Mouse (Mus musculus): ENCODE measurements around the gene Fra10ac1.

Fra10ac1 gene

DNA sequence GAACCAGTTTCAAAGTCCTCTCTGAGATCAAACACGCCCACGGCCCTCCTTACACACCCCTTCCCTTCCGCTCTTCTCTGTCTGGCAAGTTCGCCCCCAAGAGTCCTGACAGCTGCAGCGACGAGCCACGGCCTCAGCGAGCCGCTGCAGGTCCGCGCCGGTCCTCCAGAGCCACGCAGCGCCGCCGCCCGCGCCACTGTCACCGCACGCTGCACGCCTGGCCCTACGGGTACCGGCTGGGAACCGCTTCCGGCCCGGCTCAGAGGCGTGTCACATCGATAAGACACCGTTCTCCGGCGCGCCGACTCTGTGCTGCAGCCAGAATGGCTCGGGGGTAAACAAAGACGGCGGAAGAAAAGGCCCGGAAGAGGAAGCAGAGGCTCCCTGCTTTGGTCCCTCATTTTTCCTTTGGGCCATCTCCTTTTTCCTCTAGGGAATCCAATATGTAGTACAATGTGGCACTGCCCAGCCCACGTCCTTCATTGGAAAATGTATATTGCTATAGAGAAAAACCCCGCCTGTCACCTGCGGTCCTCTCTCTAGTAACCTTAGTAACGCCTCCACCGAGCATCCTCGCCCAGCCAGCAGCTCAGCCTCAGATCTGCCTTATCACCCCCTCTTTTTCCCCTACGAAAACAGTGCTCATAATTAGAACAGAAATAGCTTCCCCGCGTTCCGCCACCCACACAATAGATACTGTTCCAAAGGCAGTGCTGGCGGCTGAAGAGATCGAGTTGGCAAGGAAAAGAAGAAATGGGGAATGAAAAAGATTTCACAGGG lies at the start of gene Fra10ac1:
Gene Fra10ac1 (minus strand): TSS at position 252 of the 780 bp plus-strand sequence.
- peak; percentile 96 for DNase-seq

DNA sequence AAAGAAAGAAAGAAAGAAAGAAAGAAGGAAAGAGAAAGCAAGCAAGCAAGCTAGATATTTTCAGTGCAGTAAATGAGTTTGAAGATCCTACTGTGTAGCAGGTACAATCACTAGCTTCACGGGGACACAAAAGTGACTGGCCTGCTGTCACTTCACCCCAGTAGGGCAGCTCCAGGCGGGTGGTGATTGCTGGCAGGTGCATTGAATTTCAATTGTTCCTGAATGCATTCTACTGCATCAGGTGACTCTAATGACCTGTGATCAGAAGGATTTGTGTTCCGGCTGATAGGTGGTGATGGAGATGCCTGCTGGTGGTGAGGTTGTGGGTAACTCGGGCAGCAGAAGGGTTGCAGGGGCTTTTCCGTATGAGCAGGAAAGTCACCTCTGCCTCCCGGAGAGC lies 47.1 kb upstream of the Fra10ac1 start:
- DNase-seq: no peak

DNA sequence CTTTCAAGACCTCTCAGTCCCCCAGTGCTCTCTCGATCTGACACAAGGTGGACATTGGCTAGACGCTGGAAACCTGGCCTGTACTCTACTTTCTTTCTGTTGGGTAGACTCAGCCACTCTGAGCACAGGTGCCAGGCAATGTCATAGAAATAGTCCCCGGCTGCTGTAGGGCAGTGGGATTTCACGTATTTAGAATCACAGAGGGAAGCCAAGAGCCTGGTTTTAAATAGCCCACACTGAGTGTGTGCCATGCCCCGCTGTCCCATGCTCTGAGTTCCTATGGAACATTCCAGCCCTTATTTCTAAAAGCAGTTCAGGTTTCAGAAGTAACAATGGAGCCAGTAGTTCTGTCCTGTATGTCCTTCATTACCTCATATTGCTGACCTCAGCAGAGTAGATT lies 43.5 kb upstream of the Fra10ac1 start:
- DNase-seq: no peak

DNA sequence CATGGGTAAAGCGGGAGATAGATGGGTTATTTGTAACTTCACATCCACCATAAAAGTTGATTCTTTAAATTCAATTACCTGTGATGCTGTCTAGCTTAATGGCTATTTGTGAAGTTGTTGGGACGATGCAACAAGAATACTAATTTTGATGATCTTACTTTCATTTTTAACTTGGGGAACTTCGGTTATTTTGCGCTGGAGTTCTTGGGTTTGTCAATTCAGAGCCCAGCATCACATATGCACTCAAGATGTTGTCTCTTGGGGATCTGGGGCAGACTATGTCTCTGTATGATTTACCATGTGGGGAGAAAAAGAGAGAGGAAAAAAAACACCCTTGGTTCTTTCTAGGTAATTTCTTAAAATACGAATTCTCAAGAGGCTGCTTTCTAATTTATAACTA lies 41.8 kb upstream of the Fra10ac1 start:
- no peak for DNase-seq

DNA sequence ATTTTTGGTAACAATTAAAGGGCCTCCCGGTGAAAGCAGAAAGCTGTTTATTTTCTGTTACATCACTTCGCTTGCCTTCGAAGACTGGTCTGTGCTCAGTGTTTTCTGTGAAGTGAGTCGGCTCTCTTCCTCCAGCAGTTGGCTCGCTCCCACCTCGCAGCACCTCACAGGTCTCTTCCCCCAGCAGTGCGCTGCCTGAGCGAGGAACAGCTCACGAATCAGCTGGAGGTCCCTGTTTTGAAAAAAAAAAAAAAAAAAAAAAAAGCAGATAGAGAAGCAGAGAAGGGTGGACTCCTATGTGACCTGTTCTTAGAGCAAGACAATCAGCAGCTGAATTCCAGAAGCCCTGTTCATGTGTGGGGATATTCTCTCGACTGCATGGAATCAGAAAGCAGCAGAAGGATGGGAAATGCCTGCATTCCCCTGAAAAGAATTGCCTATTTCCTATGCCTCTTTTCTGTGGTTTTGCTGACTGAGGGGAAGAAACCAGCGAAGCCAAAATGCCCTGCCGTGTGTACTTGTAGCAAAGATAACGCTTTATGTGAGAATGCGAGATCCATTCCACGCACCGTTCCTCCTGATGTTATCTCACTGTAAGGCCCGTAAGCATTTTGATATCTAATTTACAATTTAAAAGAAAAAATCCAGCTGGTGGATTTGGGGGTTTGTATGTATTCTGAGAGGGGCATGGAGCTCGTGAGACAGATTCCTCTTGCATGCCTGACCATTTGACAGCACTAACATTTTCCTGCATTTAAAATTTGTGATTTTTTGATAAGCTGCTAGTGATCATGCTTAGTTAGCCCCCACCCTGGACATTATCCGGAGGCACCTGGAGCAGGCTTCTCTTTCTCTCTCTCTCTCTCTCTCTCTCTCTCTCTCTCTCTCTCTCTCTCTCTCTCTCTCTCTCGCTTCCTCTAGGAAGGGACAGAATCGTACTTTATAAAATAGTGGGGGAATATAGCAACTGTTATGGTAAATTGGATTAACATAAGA lies 40.8 kb upstream of the Fra10ac1 start, which contains the start of gene Lgi1:
Gene Lgi1 (plus strand): TSS at position 32 of the 996 bp plus-strand sequence.
- peak; percentile 76 for DNase-seq

DNA sequence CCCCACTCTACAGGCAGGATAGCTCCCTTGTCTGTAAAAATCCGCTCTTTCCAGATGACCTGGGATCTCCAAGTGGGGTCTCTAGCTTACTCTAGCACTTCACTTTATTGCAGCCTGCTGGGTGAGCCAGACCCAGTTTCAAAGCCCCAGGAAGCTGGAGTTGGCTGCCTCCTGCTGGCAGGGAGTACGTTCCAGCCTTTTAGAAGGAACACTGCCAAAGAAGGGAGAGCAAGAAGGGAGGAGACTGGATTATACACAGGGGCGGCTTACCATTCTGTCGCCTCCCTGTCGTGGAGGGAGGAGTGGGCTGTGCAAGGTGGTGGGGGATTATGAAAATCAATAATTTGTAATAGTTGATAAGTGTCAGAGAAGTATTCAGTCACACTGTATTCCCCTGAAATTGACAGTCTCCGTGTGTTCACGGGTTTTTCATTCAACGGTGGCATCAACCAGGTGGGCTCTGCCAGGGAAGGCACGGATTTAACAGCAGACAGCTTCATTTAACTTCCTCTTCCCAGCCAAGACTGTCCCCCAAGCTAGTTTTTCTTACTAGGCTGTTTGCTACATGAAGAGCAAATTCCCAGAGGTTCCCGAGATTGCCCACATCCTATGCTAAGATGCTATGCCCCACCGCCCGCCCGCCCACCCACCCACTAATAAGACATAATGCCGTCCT lies 40.0 kb upstream of the Fra10ac1 start:
- peak; percentile 85 for DNase-seq

DNA sequence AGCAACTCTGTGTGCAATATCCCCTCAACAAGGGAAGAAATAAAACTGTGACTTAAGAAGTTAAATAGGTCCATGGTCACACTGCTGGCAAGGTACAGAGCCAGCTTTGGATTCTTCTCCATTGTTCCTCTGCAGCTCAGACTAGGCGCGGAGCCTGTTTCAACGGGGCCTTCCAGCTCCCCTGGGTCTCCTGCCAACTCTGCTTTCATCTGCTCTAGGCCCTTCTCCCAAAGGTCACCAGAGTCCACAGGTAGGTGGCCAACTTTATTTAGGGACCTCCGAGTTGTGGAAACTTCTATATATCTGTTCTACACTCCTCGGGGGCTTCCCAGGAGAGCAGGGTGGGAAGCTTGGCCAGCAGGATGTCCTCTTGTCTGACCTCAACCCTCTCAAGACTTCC lies 37.4 kb upstream of the Fra10ac1 start:
- no peak for DNase-seq

DNA sequence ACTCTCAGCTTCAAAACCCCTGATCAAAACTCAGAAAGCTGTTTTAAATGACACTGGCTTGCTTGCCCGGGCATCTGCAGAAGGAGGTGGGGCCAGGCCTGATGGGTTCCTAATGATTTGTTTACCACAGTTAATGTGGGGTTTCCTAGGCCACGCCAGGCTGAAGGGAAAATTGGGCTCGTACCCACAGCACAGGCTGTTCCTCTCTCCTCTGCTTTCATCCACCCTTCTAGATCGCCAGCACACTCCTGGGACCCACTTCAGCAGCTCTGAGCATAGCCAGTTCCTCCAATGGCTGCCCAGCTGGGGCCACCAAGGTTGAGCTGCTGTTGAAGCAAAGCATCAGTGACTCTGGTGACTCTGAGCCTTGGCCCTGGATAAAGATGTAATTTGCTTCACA lies 36.4 kb upstream of the Fra10ac1 start:
- DNase-seq: peak; percentile 56

DNA sequence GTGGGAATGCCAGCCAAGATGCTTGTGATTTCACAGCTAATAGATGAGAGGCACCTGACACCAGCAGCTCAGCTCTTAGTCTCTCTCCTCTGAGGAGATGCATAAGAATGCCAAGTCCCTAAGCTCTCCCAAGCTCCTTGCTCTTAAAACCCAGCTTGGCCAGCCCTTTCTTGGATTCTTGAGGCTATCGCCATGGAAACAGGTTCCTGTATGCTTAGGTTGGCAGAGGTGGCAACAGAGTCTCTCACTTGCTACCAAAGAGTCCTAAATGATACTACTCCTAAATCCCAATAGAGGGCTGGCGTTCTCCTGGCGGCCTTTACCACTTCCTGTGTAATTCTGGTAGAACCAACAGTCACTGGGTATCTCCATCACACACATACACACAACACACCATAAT lies 35.5 kb upstream of the Fra10ac1 start:
- DNase-seq: no peak

DNA sequence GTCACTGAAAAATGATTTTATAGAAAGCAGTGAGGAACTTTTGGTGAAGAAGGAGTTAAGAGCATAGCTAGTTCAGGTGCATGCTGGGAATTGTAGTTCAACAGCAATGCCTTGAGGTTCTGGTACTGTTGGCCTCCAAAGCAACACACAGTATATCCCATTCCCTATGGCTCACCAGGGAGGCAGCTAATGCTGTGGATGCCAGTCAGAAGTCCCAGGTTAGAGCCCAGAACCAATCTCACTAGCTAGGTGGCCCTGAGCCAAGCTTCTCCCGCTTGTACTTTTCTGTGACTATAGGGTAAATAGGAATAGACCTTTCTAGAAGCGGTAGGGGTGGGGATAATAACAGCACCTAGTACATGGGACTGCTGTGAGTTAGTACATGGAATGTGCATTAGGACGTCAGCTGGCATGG lies 34.7 kb upstream of the Fra10ac1 start:
- DNase-seq: peak; percentile 62

DNA sequence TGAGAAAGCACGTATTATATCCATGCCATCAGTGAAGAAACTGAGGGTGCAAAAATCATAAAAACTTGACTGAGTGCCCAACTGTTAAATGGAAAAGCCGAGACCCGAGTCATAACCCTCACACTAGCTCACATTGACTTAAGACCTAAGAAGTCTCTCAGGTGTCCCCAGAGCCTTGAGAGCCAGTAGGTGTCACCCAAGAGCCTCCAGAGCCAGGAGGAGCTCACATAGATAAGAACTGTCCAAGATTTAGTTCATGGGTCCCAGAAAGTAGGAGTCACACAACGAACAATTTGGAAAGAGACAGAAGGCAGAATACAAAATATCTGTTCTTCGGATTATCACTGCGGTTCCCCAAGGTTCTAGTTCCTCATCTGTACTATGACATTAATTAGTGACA lies 29.8 kb upstream of the Fra10ac1 start:
- peak; percentile 63 for DNase-seq

DNA sequence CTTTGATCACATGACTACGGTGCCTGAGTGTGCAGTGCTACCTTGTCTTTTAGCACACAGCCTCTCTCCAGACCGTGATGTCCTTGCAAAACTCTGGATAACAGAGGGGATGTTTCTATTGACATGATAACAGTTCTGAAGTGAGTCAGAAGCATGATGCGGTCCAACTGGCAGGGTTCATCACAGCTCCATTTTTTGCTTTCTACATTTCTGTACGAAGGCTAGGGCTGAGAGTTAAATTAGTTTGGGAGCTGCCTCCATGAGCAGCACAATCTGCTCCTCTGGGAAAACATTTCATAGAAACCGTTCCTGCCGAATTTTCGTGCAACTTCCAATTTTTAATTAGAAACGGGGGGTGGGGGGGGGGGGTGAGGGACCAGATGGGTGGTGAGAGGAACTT lies 25.7 kb upstream of the Fra10ac1 start:
- no peak for DNase-seq

DNA sequence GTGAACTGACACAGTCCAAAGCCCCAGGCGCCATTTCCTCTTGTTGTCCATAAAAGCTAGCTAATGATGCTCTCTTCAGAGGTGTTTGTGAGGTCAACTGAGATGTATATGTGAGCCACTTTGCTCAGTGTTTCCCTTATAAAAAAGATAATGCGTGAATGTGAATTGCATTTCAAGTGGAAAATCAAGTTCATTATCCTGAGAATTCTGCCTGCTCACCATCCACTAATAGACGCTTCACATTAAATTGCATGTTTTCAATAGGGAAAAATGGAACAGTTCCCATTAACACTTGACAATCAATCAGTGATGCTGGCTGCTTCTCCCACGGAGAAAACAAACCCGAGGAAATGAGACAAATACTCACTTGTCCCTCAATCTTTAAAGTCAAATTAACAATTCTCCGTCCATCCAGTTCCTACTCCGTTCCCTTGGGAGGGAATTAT lies 22.2 kb upstream of the Fra10ac1 start:
- no peak for DNase-seq

DNA sequence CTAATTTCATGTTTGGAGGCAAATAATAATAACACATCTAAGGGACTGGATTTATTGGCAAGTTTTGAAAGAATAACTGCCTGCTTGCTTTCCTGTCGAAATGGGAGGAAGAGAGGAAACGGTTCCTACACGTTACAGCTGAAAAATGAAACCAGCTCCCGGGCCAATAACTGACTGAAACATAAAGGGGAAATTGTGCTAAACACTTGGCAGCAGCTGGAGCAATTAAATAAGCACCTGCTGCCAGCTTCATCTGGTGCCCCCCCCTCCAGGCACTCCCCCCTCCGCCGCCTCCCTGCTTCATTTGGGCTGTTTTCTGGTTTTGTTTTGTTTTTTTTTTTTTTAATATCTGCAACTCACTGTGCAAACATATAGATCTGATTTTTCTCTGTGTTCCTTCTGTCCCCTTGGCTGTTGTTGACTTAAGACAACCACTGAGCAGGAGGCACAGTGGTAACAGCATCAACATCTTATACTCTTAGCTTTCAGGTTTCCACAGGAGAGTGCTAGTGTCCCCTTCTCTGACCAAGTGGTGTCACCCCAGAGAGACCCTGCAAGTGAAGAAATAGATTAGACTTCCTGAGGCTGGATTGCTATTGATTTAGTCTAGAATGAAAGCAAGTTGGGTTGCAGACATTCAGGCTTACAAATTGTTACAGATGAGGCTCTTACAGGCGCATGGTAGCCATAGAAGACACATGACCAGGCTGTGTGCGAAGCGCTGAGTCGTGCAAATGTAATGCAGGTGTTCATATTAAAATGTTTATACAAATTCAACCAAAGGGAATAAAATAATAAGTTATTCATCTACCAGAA lies 21.6 kb upstream of the Fra10ac1 start:
- no peak for DNase-seq

DNA sequence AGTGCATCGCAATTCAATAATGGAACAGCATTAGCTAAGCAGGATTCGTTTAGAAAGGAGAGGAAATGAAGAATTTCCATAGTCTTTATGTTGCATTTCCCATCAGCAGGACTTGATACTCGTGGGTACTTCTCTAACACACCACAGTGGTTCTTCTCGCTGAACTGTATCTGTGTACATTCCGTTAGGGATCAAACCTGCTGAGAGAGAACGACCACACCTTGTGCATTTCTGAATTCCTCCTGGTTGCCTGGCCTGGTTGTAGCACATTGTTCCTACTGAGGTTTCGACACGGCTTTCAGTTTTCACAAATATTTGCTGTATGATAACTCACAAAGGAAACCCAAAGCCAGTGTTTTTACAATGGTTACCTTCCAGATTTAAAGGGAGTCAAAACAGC lies 20.8 kb upstream of the Fra10ac1 start:
- no peak for DNase-seq

DNA sequence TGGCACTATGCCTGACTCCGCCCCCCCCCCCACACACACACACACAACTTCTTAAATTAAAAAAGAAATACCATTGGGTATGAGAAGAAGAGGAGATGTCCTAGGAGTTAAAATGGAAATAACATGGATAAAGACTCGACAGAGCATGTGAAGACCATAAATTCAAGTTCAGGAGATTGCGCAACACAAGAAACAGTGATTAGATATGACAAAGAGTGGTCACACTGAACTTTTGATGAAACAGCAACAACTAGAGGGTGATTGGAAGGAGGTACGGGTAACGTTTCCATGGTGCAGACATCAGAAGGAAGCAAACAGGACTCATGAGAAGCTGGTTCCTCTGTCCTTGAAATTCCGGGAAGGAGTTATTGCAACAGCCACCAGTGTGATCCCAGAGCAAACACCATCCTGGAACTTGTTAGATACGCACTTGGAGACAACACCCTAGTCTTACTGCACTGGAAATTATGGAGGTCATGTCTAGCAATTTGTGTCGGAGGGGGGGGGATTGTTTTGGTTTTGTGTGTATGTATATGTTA lies 18.4 kb upstream of the Fra10ac1 start:
- no peak for DNase-seq

DNA sequence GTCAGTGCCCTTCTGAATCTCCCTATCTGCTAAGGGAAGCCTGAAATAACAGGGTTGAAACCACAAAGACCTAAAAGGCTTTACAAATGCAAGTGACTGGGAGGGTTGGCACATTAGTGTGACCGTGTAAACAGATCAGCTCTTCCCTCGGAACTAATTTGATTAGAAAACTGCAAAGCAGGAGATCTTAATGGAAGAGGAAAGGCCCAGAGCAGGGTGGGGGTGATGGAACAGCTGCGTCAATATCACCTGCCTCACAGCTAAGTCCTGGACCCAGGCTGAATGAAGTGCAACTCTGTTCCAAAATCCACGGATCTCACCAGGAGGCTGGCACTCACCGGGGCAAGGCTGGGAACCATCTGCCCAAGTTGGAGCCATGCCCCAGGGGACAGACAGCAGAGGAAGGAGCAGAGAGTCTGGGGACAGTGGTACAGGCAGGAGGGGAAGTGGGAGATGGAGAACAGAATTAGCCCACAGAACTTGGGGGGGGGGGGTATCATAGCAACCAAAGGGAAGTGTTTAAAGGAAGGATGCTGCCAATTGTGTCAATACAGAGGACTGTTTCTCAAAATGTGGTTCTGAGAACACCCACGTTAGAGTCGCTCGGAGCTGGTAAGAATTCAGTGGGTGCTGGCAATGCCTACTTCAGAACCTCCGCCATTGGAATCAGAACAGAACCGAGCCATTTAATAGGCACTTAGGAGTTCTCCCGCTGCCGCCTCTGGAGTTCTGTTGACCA lies 14.4 kb upstream of the Fra10ac1 start:
- DNase-seq: peak; percentile 85

DNA sequence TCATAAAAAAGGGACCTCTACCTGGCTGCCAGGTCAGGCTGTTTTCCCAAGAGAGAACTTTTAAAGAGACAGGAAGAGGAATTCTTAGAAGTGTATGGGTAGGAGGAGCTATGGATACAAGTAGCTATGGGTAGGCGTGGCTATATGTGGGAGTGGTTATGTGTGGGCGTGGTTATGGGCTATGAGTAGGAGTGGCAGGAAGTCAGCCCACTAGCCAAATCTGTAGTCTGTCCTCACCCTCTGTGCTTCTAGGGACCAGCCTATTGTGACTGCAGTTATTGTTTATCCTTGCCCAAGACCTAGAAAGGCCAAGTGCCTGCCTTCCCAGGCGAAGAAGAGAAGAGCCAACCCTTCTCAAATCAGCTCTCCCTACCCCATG lies 13.9 kb upstream of the Fra10ac1 start:
- no peak for DNase-seq

DNA sequence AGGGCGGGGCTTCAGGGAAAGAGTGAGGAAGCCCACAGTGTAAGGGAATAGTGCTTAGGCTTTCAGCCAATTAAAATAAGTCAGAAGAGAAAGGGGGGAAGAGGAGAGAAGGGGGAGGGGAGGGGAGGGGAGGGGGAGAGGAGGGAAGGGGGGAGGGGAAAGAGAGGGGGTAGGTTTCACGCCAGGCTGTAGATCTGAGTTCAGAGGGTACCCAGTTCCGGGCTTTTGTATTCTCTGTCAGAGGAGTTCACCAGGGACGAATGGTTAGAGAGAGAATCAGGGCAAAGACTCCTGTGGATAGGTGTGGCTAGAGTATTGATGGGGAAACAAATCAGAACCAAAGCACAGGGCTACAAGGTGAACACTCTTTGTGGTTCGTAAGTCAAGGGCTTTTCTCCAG lies 12.6 kb upstream of the Fra10ac1 start:
- DNase-seq: no peak

DNA sequence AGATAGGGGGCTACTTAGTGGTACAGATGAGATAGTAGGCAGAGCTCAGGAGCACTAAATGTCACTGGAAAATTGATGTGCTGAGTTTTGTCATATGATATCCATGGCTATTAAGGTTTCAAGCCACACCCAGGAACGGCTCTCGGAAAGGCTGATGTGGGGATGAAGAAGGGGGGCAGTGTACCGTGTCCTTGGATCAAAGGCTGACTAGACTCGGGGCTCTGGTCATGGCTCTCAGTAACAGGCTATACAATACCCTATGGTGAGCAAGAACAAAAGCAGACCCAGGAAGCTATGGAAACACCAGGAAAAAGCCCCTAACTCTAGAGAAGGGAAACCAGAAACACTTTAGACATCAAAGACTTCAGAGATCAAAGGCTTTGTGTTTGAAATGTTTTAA lies 8.6 kb upstream of the Fra10ac1 start:
- DNase-seq: no peak

DNA sequence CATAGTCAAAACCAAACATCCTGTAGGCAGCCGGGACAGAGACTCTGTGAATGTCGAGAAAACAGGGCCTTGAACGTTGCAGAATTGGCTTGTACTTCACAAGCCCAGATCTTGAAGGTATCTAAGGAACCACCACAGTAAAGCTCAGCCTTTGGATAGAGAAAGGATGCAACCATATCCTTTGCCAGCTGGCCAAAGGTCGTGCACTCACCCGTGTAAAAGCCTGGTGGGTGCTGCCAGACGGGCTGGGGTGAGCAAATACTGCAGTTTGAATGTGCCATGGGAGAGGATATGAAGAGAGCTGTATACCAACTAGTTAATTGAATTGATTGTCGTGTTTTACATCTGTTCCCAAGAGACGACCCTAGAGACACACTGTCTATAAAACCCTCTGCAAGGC lies 8.1 kb upstream of the Fra10ac1 start:
- DNase-seq: no peak
